ENCODE assay signal across 19 mouse cellular contexts in genomic region chr3:149224271-149224670, GRCm38 (mm10).
A peak's percentile ranks its signal among the peaks of the same experiment; 100 is the strongest.
DNase-seq lines count a peak whose midpoint lies in the region.
"Had no signal": no experiment of that assay in that cellular context is flagged by ENCODE, and none has a peak within 500 bp of the region (broad histone marks: within the 10 kb centered on the region; RNA-seq: fewer than 3 reads in every experiment).

No protein-coding gene starts in this region.

- no peaks in the 10 kb centered on the region for H3K9me3 ChIP-seq in heart, embryonic 10.5 days
- H3K9me3 ChIP-seq: embryonic facial prominence, embryonic 12.5 days; limb, embryonic 15.5 days; neural tube, embryonic 13.5 days had no signal

- no peaks in the 10 kb centered on the region for H3K27me3 ChIP-seq in heart, embryonic 10.5 days (ENCODE audit: insufficient read depth, poor library complexity, severe bottlenecking)
- H3K27me3 ChIP-seq: embryonic facial prominence, embryonic 12.5 days; limb, embryonic 15.5 days; megakaryocyte, embryonic 14.5 days had no signal

- H3K36me3 ChIP-seq in heart, embryonic 10.5 days, result no peaks in the 10 kb centered on the region
- H3K36me3 ChIP-seq: embryonic facial prominence, embryonic 12.5 days; G1E; limb, embryonic 15.5 days; neural tube, embryonic 13.5 days had no signal

- no peak overlapping the region for H3K27ac ChIP-seq in heart, embryonic 10.5 days
- H3K27ac ChIP-seq: embryonic facial prominence, embryonic 12.5 days; limb, embryonic 15.5 days; neural tube, embryonic 13.5 days; stomach, postnatal 0 days had no signal

- H3K4me1 ChIP-seq in heart, embryonic 10.5 days, result peaks cover 12% of the 10 kb centered on the region; the same call in 1 of the 2 replicates
- H3K4me1 ChIP-seq: megakaryocyte, embryonic 14.5 days had no signal

- H3K4me3 ChIP-seq in heart, embryonic 10.5 days, result no peak overlapping the region
- H3K4me3 ChIP-seq: embryonic facial prominence, embryonic 12.5 days; limb, embryonic 15.5 days; megakaryocyte, embryonic 14.5 days; neural tube, embryonic 13.5 days had no signal

- WGBS in heart, embryonic 10.5 days, result 93% methylated on average over 4 of the region's 4 CpGs

- peak; percentile 16 for DNase-seq in adrenal gland, postnatal 25 days
- DNase-seq in adrenal gland, adult (ENCODE audit: inconsistent age in 2 of 2, low spot score in 1 of 2), result no peak
- peak; percentile 25 for DNase-seq in heart, embryonic 10.5 days (ENCODE audit: low spot score)
- DNase-seq in heart, adult 18-20 months, result no peak
- DNase-seq in kidney, adult 9 months, result peak; percentile 73
- DNase-seq in kidney, postnatal 4 days, result no peak
- DNase-seq in brain, adult 2 months (ENCODE audit: low read depth, low spot score), result peak; percentile 41
- DNase-seq in urinary bladder, postnatal 10 days (ENCODE audit: low spot score), result no peak
- DNase-seq: cerebellum, adult 18-20 months; liver, postnatal 0 days; lung, postnatal 14 days; midbrain, embryonic 14.5 days; right cerebral cortex, adult 18-20 months had no signal

Comparison
In these comparisons a context has a peak if more than half of its experiments do, and no peak if none do; other contexts are left out.
1. DNase-seq: peak in adrenal gland, postnatal 25 days (single experiment), heart, embryonic 10.5 days (single experiment), kidney, adult 9 months (single experiment) and brain, adult 2 months (single experiment); none in adrenal gland, adult (0 of 2), heart, adult 18-20 months (0 of 2), kidney, postnatal 4 days (0 of 2) and urinary bladder, postnatal 10 days (single experiment).